Mouse (Mus musculus): ENCODE data around the gene Opcml. TPM values are rescaled to one million over a fixed set of nuclear protein-coding genes. Genes with fewer than 3 reads are reported as not detected.

Opcml gene
- polyA plus RNA-seq, 1 experiment from 2014 or later: not detected

- ChIA-PET POLR2A (no interaction called here), CTCF (no interaction called here)
- no peak for TF ChIP-seq CTCF (IDR thresholded peaks at IDR 0.05)
- DNase-seq (ENCODE audit: low read depth, low spot score) (no peak), ATAC-seq (no peak)
- H3K27me3 ChIP-seq: peaks cover 17% of the 10 kb centered on the region
- in situ Hi-C loops (cut with MboI; ENCODE audit: low pct_unique_long_range_greater_than_20kb): no loop called here
Measured at GRCm38 (mm10) chr9:28822060-28822459, 1031.5 kb downstream of the Opcml start.

- DNase-seq (ENCODE audit: low read depth, low spot score): no peak
- CTCF ChIA-PET: no interaction called here
- in situ Hi-C loops (cut with MboI; ENCODE audit: low pct_unique_long_range_greater_than_20kb): no loop called here
Measured at GRCm38 (mm10) chr9:28822466-28822865, 1031.9 kb downstream of the Opcml start.

GRCm38 (mm10) chr9:28825821-28826220, 1035.2 kb downstream of the Opcml start:
- no peak for TF ChIP-seq CTCF (IDR thresholded peaks at IDR 0.05)
- ATAC-seq (no peak), DNase-seq (ENCODE audit: low read depth, low spot score) (no peak)
- ChIA-PET CTCF (interaction anchor here (1.3 kb wide), 1 partner anchor 17 kb away, joined by 3 read pairs; no protein-coding TSS in a partner anchor), POLR2A (no interaction called here)
- in situ Hi-C loops (cut with MboI; ENCODE audit: low pct_unique_long_range_greater_than_20kb): no loop called here
- peaks cover 13% of the 10 kb centered on the region for H3K27me3 ChIP-seq

More at GRCm38 (mm10) chr9:28822466-28822865, 1031.9 kb downstream of the Opcml start:
- ATAC-seq: no peak
- POLR2A ChIA-PET: no interaction called here
- no peak for TF ChIP-seq CTCF (IDR thresholded peaks at IDR 0.05)
- peaks cover 18% of the 10 kb centered on the region for H3K27me3 ChIP-seq

GRCm38 (mm10) chr9:28845961-28846570, 1055.5 kb downstream of the Opcml start:
- in situ Hi-C loops (cut with MboI; ENCODE audit: low pct_unique_long_range_greater_than_20kb): no loop called here
- TF ChIP-seq CTCF (IDR thresholded peaks at IDR 0.05): no peak
- ATAC-seq (no peak), DNase-seq (ENCODE audit: low read depth, low spot score) (no peak)
- ChIA-PET CTCF (no interaction called here), POLR2A (no interaction called here)
- H3K27me3 ChIP-seq: peaks cover 18% of the 10 kb centered on the region

- peaks cover 30% of the 10 kb centered on the region for H3K27me3 ChIP-seq
- ChIA-PET POLR2A (no interaction called here), CTCF (no interaction called here)
- TF ChIP-seq CTCF (IDR thresholded peaks at IDR 0.05): no peak
- ATAC-seq (no peak), DNase-seq (ENCODE audit: low read depth, low spot score) (no peak)
- in situ Hi-C loops (cut with MboI; ENCODE audit: low pct_unique_long_range_greater_than_20kb): no loop called here
Measured at GRCm38 (mm10) chr9:28855826-28856225, 1065.3 kb downstream of the Opcml start.

GRCm38 (mm10) chr9:28861983-28862382, 1071.4 kb downstream of the Opcml start:
- ATAC-seq (no peak), DNase-seq (ENCODE audit: low read depth, low spot score) (no peak)
- POLR2A ChIA-PET: no interaction called here
- CTCF ChIA-PET: no interaction called here
- in situ Hi-C loops (cut with MboI; ENCODE audit: low pct_unique_long_range_greater_than_20kb): no loop called here
- H3K27me3 ChIP-seq: peaks cover 15% of the 10 kb centered on the region
- TF ChIP-seq CTCF (IDR thresholded peaks at IDR 0.05): no peak

- TF ChIP-seq CTCF (IDR thresholded peaks at IDR 0.05): no peak
- peaks cover 20% of the 10 kb centered on the region for H3K27me3 ChIP-seq
- ChIA-PET CTCF (no interaction called here), POLR2A (no interaction called here)
- DNase-seq (ENCODE audit: low read depth, low spot score) (no peak), ATAC-seq (no peak)
- in situ Hi-C loops (cut with MboI; ENCODE audit: low pct_unique_long_range_greater_than_20kb): no loop called here
Measured at GRCm38 (mm10) chr9:28867256-28867655, 1076.7 kb downstream of the Opcml start.

GRCm38 (mm10) chr9:28870478-28870877, 1079.9 kb downstream of the Opcml start:
- ChIA-PET CTCF (no interaction called here), POLR2A (no interaction called here)
- no peak for ATAC-seq
- H3K27me3 ChIP-seq: peaks cover 14% of the 10 kb centered on the region
- no peak for DNase-seq (ENCODE audit: low read depth, low spot score)
- TF ChIP-seq CTCF (IDR thresholded peaks at IDR 0.05): no peak
- in situ Hi-C loops (cut with MboI; ENCODE audit: low pct_unique_long_range_greater_than_20kb): no loop called here

- TF ChIP-seq CTCF (IDR thresholded peaks at IDR 0.05): no peak
- H3K27me3 ChIP-seq: peaks cover 12% of the 10 kb centered on the region
- in situ Hi-C loops (cut with MboI; ENCODE audit: low pct_unique_long_range_greater_than_20kb): no loop called here
- DNase-seq (ENCODE audit: low read depth, low spot score): no peak
- ChIA-PET CTCF (no interaction called here), POLR2A (no interaction called here)
- no peak for ATAC-seq
Measured at GRCm38 (mm10) chr9:28882566-28882965, 1092.0 kb downstream of the Opcml start.

GRCm38 (mm10) chr9:28891611-28892010, 1101.0 kb downstream of the Opcml start:
- peaks cover 29% of the 10 kb centered on the region for H3K27me3 ChIP-seq
- CTCF ChIA-PET: no interaction called here
- TF ChIP-seq CTCF (IDR thresholded peaks at IDR 0.05): no peak
- ATAC-seq (no peak), DNase-seq (ENCODE audit: low read depth, low spot score) (no peak)
- in situ Hi-C loops (cut with MboI; ENCODE audit: low pct_unique_long_range_greater_than_20kb): no loop called here
- POLR2A ChIA-PET: no interaction called here

- in situ Hi-C loops (cut with MboI; ENCODE audit: low pct_unique_long_range_greater_than_20kb): no loop called here
- TF ChIP-seq CTCF (IDR thresholded peaks at IDR 0.05): peak; percentile 32
- DNase-seq (ENCODE audit: low read depth, low spot score) (no peak), ATAC-seq (peak; percentile 47)
- H3K27me3 ChIP-seq: peaks cover 16% of the 10 kb centered on the region
- ChIA-PET POLR2A (no interaction called here), CTCF (no interaction called here)
Measured at GRCm38 (mm10) chr9:28903291-28903690, 1112.7 kb downstream of the Opcml start.

- in situ Hi-C loops (cut with MboI; ENCODE audit: low pct_unique_long_range_greater_than_20kb): no loop called here
- CTCF ChIA-PET: no interaction called here
- POLR2A ChIA-PET: no interaction called here
- no peak for DNase-seq (ENCODE audit: low read depth, low spot score)
- no peak for TF ChIP-seq CTCF (IDR thresholded peaks at IDR 0.05)
- H3K27me3 ChIP-seq: peaks cover 7% of the 10 kb centered on the region
- peak; percentile 75 for ATAC-seq
Measured at GRCm38 (mm10) chr9:28909738-28910137, 1119.2 kb downstream of the Opcml start.

Data from Patski (cell line).